Mouse (Mus musculus): ENCODE data around the gene Phf14.

GRCm38 (mm10) chr6:12058717-12059116 lies 151.1 kb downstream of the Phf14 start:
- TF ChIP-seq CTCF (IDR thresholded peaks at IDR 0.05; ENCODE audit: insufficient read depth, low read length) (no peak), POLR2A (IDR thresholded peaks at IDR 0.05; ENCODE audit: borderline replicate concordance, extremely low read depth, low read depth, low read length) (no peak)

All from lung, adult 2 months (tissue).